Mouse (Mus musculus) heart, postnatal 36 days (tissue): ENCODE data around the gene C130026I21Rik. TPM values are rescaled to one million over a fixed set of nuclear protein-coding genes. Genes with fewer than 3 reads are reported as not detected.

ENCODE experiments used
- DNase-seq, 2 experiments: peaks; one replicate each; pipeline ENCODE4 v3.0.0; 2021 to 2022
- intact Hi-C: fragments of 180-260 bp; cut with DNase I; formaldehyde crosslinking; loops from one replicate; pipeline ENCODE4 v1.15.1; 2025
- microRNA-seq, 2 experiments: library from miRNA; unstranded; fragments of <30 nt; microRNA quantifications; one replicate each; pipeline ENCODE4 v1.2.0; 2021; ENCODE audit warnings: borderline number of aligned reads in 2 of 2
- total RNA-seq, 2 experiments: library from RNA; stranded (reverse); gene quantifications; 2 replicates each; pipeline ENCODE4 v1.2.3; 2021

The C130026I21Rik gene
- total RNA-seq, 2 experiments from 2014 or later = 0.75 to 1.2 TPM

- intact Hi-C loops = no loop called here
- no peak for DNase-seq
Measured at GRCm38 (mm10) chr1:84951566-84951965, 318.8 kb downstream of the C130026I21Rik start.

- DNase-seq = no peak
- intact Hi-C loops = no loop called here
Measured at GRCm38 (mm10) chr1:84947390-84947789, 323.0 kb downstream of the C130026I21Rik start.

GRCm38 (mm10) chr1:84945950-84946349, 324.4 kb downstream of the C130026I21Rik start:
- DNase-seq = no peak
- intact Hi-C loops = no loop called here

- intact Hi-C loops = no loop called here
- DNase-seq = no peak
Measured at GRCm38 (mm10) chr1:84943549-84943948, 326.8 kb downstream of the C130026I21Rik start.

Small RNA genes within 50 kb of the gene (microRNA-seq; reads per million reads assigned to microRNA genes)
- 0 reads per million in 2 experiments for gene Gm27907

Other genes with a start within 250 kb of the C130026I21Rik start
- gene Gm10553, start 170.4 kb downstream of the C130026I21Rik start, total RNA-seq = not detected
- under 1 TPM; 0.28 to 0.41 TPM for gene A530032D15Rik, start 160.7 kb downstream of the C130026I21Rik start, total RNA-seq